Mouse (Mus musculus): ENCODE results near the gene Kif1a. TPM values are rescaled to one million over a fixed set of nuclear protein-coding genes. Genes with fewer than 3 reads are reported as not detected.

The Kif1a gene
- polyA plus RNA-seq, 1 experiment from 2014 or later: 19.9 TPM

GRCm38 (mm10) chr1:93065654-93066053 is 36.1 kb downstream of the Kif1a start:
- no peak for DNase-seq (ENCODE audit: low spot score)
- Histone ChIP-seq H3K9ac (replicated peaks; ENCODE audit: low read length) (no peak overlapping the region), H3K4me1 (ENCODE audit: control insufficient read depth, insufficient read depth, low read length) (no peaks in the 10 kb centered on the region), H3K4me2 (ENCODE audit: low read depth, low read length) (no peak overlapping the region), H3K36me3 (replicated peaks; ENCODE audit: control insufficient read depth, insufficient read depth, low read depth, low read length) (no peaks in the 10 kb centered on the region), H3K4me3 (ENCODE audit: low read depth, low read length) (no peak overlapping the region), H3K27me3 (ENCODE audit: control insufficient read depth, insufficient read depth, low read length) (no peaks in the 10 kb centered on the region), H3K27ac (replicated peaks; ENCODE audit: low read depth, low read length) (no peak overlapping the region), H3K9me3 (replicated peaks; ENCODE audit: control insufficient read depth, low read length) (no peaks in the 10 kb centered on the region)
- no peak for ATAC-seq (replicated peaks; ENCODE audit: insufficient number of reproducible peaks, low FRiP score, low TSS enrichment, low read depth)
- WGBS: 77% methylated on average over 6 of the region's 6 CpGs

GRCm38 (mm10) chr1:93063694-93064093 is 38.1 kb downstream of the Kif1a start:
- no peaks in the 10 kb centered on the region for H3K36me3 ChIP-seq (replicated peaks; ENCODE audit: control insufficient read depth, insufficient read depth, low read depth, low read length)
- H3K27me3 ChIP-seq (ENCODE audit: control insufficient read depth, insufficient read depth, low read length): no peaks in the 10 kb centered on the region
- H3K27ac ChIP-seq (replicated peaks; ENCODE audit: low read depth, low read length): no peak overlapping the region
- no peak overlapping the region for H3K4me3 ChIP-seq (ENCODE audit: low read depth, low read length)
- H3K4me2 ChIP-seq (ENCODE audit: low read depth, low read length): no peak overlapping the region
- WGBS: 85% methylated on average over 5 of the region's 5 CpGs
- H3K9ac ChIP-seq (replicated peaks; ENCODE audit: low read length): no peak overlapping the region
- H3K9me3 ChIP-seq (replicated peaks; ENCODE audit: control insufficient read depth, low read length): no peaks in the 10 kb centered on the region
- ATAC-seq (replicated peaks; ENCODE audit: insufficient number of reproducible peaks, low FRiP score, low TSS enrichment, low read depth) (no peak), DNase-seq (ENCODE audit: low spot score) (no peak)
- no peaks in the 10 kb centered on the region for H3K4me1 ChIP-seq (ENCODE audit: control insufficient read depth, insufficient read depth, low read length)

DNA sequence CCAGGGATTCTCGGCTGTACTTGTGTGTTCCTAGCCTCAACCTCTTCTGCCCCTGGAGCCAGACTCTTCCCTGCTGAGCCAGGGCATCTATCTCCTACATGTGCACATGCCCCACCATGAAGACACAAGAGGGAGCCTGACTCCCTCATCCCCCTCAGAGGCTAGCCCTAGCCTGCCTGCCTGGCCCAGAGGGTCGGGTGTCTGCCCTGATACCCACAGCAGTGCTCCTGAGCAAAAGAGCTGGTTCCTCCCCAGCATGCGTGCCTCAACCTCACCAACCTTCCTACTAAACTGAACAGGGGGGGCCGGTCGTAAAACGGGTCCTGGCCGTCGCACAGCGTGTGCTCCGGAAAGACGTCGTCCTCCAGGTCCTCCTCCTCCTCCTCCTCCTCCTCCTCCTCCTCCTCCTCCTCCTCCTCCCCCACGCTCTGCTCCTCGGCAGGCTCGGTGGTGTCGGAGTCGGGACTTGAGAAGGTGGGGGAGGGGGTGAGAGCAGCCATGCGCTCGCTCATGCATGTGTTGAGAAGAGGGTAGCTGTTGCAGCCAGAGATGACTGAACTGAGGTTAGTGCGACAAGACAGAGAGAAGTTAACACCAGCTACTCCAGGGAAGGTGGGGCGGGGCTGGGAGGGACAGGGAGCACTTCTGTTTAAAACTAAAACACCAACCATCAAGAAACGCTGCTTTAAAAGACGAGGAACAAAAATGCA is 50.5 kb downstream of the Kif1a start:
- 61% methylated on average over 22 of the region's 23 CpGs for WGBS
- Histone ChIP-seq H3K27ac (replicated peaks; ENCODE audit: low read depth, low read length) (no peak overlapping the region), H3K36me3 (replicated peaks; ENCODE audit: control insufficient read depth, insufficient read depth, low read depth, low read length) (no peaks in the 10 kb centered on the region), H3K9ac (replicated peaks; ENCODE audit: low read length) (no peak overlapping the region), H3K27me3 (ENCODE audit: control insufficient read depth, insufficient read depth, low read length) (no peaks in the 10 kb centered on the region), H3K9me3 (replicated peaks; ENCODE audit: control insufficient read depth, low read length) (no peaks in the 10 kb centered on the region), H3K4me1 (ENCODE audit: control insufficient read depth, insufficient read depth, low read length) (no peaks in the 10 kb centered on the region), H3K4me3 (ENCODE audit: low read depth, low read length) (no peak overlapping the region), H3K4me2 (ENCODE audit: low read depth, low read length) (no peak overlapping the region)
- no peak for ATAC-seq (replicated peaks; ENCODE audit: insufficient number of reproducible peaks, low FRiP score, low TSS enrichment, low read depth)
- peak; percentile 26 for DNase-seq (ENCODE audit: low spot score)

GRCm38 (mm10) chr1:93050071-93050470 is 51.7 kb downstream of the Kif1a start:
- Histone ChIP-seq H3K27ac (replicated peaks; ENCODE audit: low read depth, low read length) (no peak overlapping the region), H3K36me3 (replicated peaks; ENCODE audit: control insufficient read depth, insufficient read depth, low read depth, low read length) (no peaks in the 10 kb centered on the region), H3K9me3 (replicated peaks; ENCODE audit: control insufficient read depth, low read length) (no peaks in the 10 kb centered on the region), H3K27me3 (ENCODE audit: control insufficient read depth, insufficient read depth, low read length) (no peaks in the 10 kb centered on the region), H3K4me2 (ENCODE audit: low read depth, low read length) (no peak overlapping the region), H3K4me1 (ENCODE audit: control insufficient read depth, insufficient read depth, low read length) (no peaks in the 10 kb centered on the region), H3K4me3 (ENCODE audit: low read depth, low read length) (no peak overlapping the region), H3K9ac (replicated peaks; ENCODE audit: low read length) (no peak overlapping the region)
- no peak for DNase-seq (ENCODE audit: low spot score)
- no peak for ATAC-seq (replicated peaks; ENCODE audit: insufficient number of reproducible peaks, low FRiP score, low TSS enrichment, low read depth)
- 81% methylated on average over 3 of the region's 3 CpGs for WGBS

- Histone ChIP-seq H3K36me3 (replicated peaks; ENCODE audit: control insufficient read depth, insufficient read depth, low read depth, low read length) (no peaks in the 10 kb centered on the region), H3K4me2 (ENCODE audit: low read depth, low read length) (no peak overlapping the region), H3K4me3 (ENCODE audit: low read depth, low read length) (no peak overlapping the region), H3K4me1 (ENCODE audit: control insufficient read depth, insufficient read depth, low read length) (no peaks in the 10 kb centered on the region), H3K27ac (replicated peaks; ENCODE audit: low read depth, low read length) (no peak overlapping the region), H3K9me3 (replicated peaks; ENCODE audit: control insufficient read depth, low read length) (no peaks in the 10 kb centered on the region), H3K27me3 (ENCODE audit: control insufficient read depth, insufficient read depth, low read length) (no peaks in the 10 kb centered on the region), H3K9ac (replicated peaks; ENCODE audit: low read length) (no peak overlapping the region)
- DNase-seq (ENCODE audit: low spot score) (no peak), ATAC-seq (replicated peaks; ENCODE audit: insufficient number of reproducible peaks, low FRiP score, low TSS enrichment, low read depth) (no peak)
- 88% methylated on average over 10 of the region's 10 CpGs for WGBS
Measured at GRCm38 (mm10) chr1:93046153-93046789, 55.5 kb downstream of the Kif1a start.

DNA sequence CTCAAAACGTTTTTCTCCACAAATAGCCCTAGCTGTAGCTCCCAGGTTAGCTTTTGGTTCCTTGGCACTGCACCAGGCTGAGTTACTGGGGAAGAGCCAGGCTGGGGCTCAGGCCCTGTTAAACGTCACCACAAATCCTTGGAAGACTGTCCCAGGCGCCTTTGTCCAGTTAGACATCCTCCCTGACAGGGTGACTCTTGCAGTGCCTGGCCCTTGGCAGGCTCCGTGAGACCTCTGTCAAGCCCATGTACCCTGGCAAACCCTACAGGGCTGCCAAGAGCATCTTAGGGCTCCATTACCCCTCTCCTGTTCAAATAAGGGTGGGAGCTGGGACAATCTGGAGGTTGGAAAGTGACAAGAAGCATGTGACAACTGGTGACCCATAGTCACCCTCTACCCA is 65.8 kb downstream of the Kif1a start:
- Histone ChIP-seq H3K9me3 (replicated peaks; ENCODE audit: control insufficient read depth, low read length) (no peaks in the 10 kb centered on the region), H3K4me3 (ENCODE audit: low read depth, low read length) (no peak overlapping the region), H3K27me3 (ENCODE audit: control insufficient read depth, insufficient read depth, low read length) (no peaks in the 10 kb centered on the region), H3K9ac (replicated peaks; ENCODE audit: low read length) (no peak overlapping the region), H3K27ac (replicated peaks; ENCODE audit: low read depth, low read length) (no peak overlapping the region), H3K4me1 (ENCODE audit: control insufficient read depth, insufficient read depth, low read length) (no peaks in the 10 kb centered on the region), H3K36me3 (replicated peaks; ENCODE audit: control insufficient read depth, insufficient read depth, low read depth, low read length) (no peaks in the 10 kb centered on the region; the same call in 1 of the 2 replicates), H3K4me2 (ENCODE audit: low read depth, low read length) (no peak overlapping the region)
- no peak for ATAC-seq (replicated peaks; ENCODE audit: insufficient number of reproducible peaks, low FRiP score, low TSS enrichment, low read depth)
- no peak for DNase-seq (ENCODE audit: low spot score)
- WGBS: 84% methylated on average over 4 of the region's 4 CpGs

DNA sequence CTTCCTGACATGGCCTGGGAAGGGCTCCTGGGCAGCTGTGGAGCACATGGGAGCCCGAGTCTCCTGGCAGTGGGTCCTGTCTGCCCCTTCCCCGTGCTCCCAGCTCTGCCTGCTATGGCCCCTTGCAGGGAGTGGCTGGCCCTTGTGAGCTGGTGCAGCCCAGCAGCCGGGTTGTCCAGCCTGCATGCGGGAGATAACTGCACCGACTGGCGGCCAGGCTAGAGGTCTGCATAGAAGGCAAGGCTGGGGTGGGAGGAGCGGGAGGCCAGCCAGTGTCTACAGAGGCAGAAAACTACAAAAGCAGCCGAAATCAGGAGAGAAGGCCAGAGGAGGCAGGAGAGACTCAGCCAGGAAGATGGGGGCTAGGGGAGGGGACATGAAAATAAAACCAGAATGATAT is 67.8 kb downstream of the Kif1a start:
- Histone ChIP-seq H3K9me3 (replicated peaks; ENCODE audit: control insufficient read depth, low read length) (no peaks in the 10 kb centered on the region), H3K27me3 (ENCODE audit: control insufficient read depth, insufficient read depth, low read length) (no peaks in the 10 kb centered on the region), H3K9ac (replicated peaks; ENCODE audit: low read length) (no peak overlapping the region), H3K36me3 (replicated peaks; ENCODE audit: control insufficient read depth, insufficient read depth, low read depth, low read length) (no peaks in the 10 kb centered on the region; the same call in 1 of the 2 replicates), H3K4me3 (ENCODE audit: low read depth, low read length) (no peak overlapping the region), H3K4me2 (ENCODE audit: low read depth, low read length) (no peak overlapping the region), H3K4me1 (ENCODE audit: control insufficient read depth, insufficient read depth, low read length) (no peaks in the 10 kb centered on the region), H3K27ac (replicated peaks; ENCODE audit: low read depth, low read length) (no peak overlapping the region)
- no peak for DNase-seq (ENCODE audit: low spot score)
- 57% methylated on average over 8 of the region's 8 CpGs for WGBS
- ATAC-seq (replicated peaks; ENCODE audit: insufficient number of reproducible peaks, low FRiP score, low TSS enrichment, low read depth): no peak

GRCm38 (mm10) chr1:93031199-93031598 is 70.6 kb downstream of the Kif1a start:
- Histone ChIP-seq H3K4me3 (ENCODE audit: low read depth, low read length) (no peak overlapping the region), H3K9ac (replicated peaks; ENCODE audit: low read length) (no peak overlapping the region), H3K27me3 (ENCODE audit: control insufficient read depth, insufficient read depth, low read length) (no peaks in the 10 kb centered on the region), H3K4me2 (ENCODE audit: low read depth, low read length) (no peak overlapping the region), H3K4me1 (ENCODE audit: control insufficient read depth, insufficient read depth, low read length) (no peaks in the 10 kb centered on the region), H3K36me3 (replicated peaks; ENCODE audit: control insufficient read depth, insufficient read depth, low read depth, low read length) (no peaks in the 10 kb centered on the region), H3K9me3 (replicated peaks; ENCODE audit: control insufficient read depth, low read length) (no peaks in the 10 kb centered on the region), H3K27ac (replicated peaks; ENCODE audit: low read depth, low read length) (no peak overlapping the region)
- WGBS: 93% methylated on average over 3 of the region's 3 CpGs
- DNase-seq (ENCODE audit: low spot score) (no peak), ATAC-seq (replicated peaks; ENCODE audit: insufficient number of reproducible peaks, low FRiP score, low TSS enrichment, low read depth) (no peak)
